In genomic region chr5:24729797-24730487, GRCm38 (mm10) we compare ENCODE assay signal across 7 mouse cellular contexts. TPM values are rescaled to one million over a fixed set of nuclear protein-coding genes. Genes with fewer than 3 reads are reported as not detected.
DNase-seq lines count a peak whose midpoint lies in the region; ATAC-seq and TF ChIP-seq lines count a peak whose summit lies in the region.

No protein-coding gene starts in this region.

- H3K27ac ChIP-seq in ES-Bruce4 (ENCODE audit: insufficient read depth, low read length): no peak overlapping the region
- H3K27ac ChIP-seq in heart, embryonic 16.5 days (ENCODE audit: low read length): no peak overlapping the region

- H3K27me3 ChIP-seq in E14TG2a.4 (ENCODE audit: insufficient read depth, low read length) (peaks cover 34% of the 10 kb centered on the region), ES-Bruce4 (ENCODE audit: control insufficient read depth, insufficient read depth, low read length, poor library complexity, severe bottlenecking) (no peaks in the 10 kb centered on the region)
- H3K27me3 ChIP-seq in heart, embryonic 16.5 days (ENCODE audit: control insufficient read depth, insufficient read depth, low read length): peaks cover 20% of the 10 kb centered on the region

- peak overlapping the region; percentile 74 for H3K9ac ChIP-seq in ES-Bruce4 (ENCODE audit: low read depth, poor library complexity, severe bottlenecking)
- peak overlapping the region; percentile 64 for H3K9ac ChIP-seq in heart, embryonic 16.5 days (ENCODE audit: low read length)

- H3K4me1 ChIP-seq in E14TG2a.4 (replicated peaks; ENCODE audit: low read depth, low read length) (peaks cover 79% of the 10 kb centered on the region), ES-Bruce4 (ENCODE audit: control insufficient read depth, insufficient read depth, low read length) (peaks cover 4% of the 10 kb centered on the region)
- H3K4me1 ChIP-seq in heart, embryonic 16.5 days (ENCODE audit: control insufficient read depth, insufficient read depth, low read length): peaks cover 37% of the 10 kb centered on the region

- H3K4me3 ChIP-seq in E14TG2a.4 (replicated peaks; ENCODE audit: low read length) (peak overlapping the region; percentile 85), ES-Bruce4 (ENCODE audit: low read depth, low read length) (peak overlapping the region; percentile 87)
- peak overlapping the region; percentile 50 for H3K4me3 ChIP-seq in heart, embryonic 16.5 days (ENCODE audit: low read length)

- TF ChIP-seq EP300 in ES-Bruce4 (IDR thresholded peaks at IDR 0.05; ENCODE audit: insufficient read depth, low read depth, low read length): no peak

- TF ChIP-seq POLR2A in ES-Bruce4 (IDR thresholded peaks at IDR 0.05; ENCODE audit: insufficient read depth, low read length): no peak

- WGBS in heart, embryonic 16.5 days: 1% methylated on average over 49 of the region's 49 CpGs

- DNase-seq in yolk sac, embryonic 10.5 days (ENCODE audit: low spot score): no peak
- DNase-seq in layer of hippocampus, postnatal 10 days (ENCODE audit: low spot score in 2 of 2): no peak
- no peak for DNase-seq in thymus, adult 18-20 months

- peak overlapping the region; percentile 84 for H3K4me2 ChIP-seq in heart, embryonic 16.5 days (ENCODE audit: low read depth, low read length)

- TF ChIP-seq CTCF in E14TG2a.4 (conservative IDR thresholded peaks at IDR 0.05; ENCODE audit: low read length) (no peak), ES-Bruce4 (IDR thresholded peaks at IDR 0.05; ENCODE audit: low read depth, low read length) (no peak)

- no peak for ATAC-seq in heart, embryonic 16.5 days (replicated peaks; ENCODE audit: extremely low read depth, insufficient read depth, low FRiP score)
- ATAC-seq in megakaryocyte, adult 5-6 weeks (ENCODE audit: poor library complexity, severe bottlenecking): peak; percentile 16

- H3K9me3 ChIP-seq in E14TG2a.4 (ENCODE audit: low read length): no peaks in the 10 kb centered on the region
- no peaks in the 10 kb centered on the region for H3K9me3 ChIP-seq in ES-Bruce4 (replicated peaks; ENCODE audit: control insufficient read depth, insufficient read depth, low read length, poor library complexity, severe bottlenecking)
- H3K9me3 ChIP-seq in heart, embryonic 16.5 days (replicated peaks; ENCODE audit: control insufficient read depth, low read length): no peaks in the 10 kb centered on the region

- H3K36me3 ChIP-seq in E14TG2a.4 (ENCODE audit: insufficient read depth, low read length) (peaks cover 10% of the 10 kb centered on the region; the same call in 1 of the 2 replicates), ES-Bruce4 (ENCODE audit: control insufficient read depth, insufficient read depth, low read length, poor library complexity, severe bottlenecking) (peaks cover 2% of the 10 kb centered on the region; the same call in 1 of the 2 replicates)
- H3K36me3 ChIP-seq in heart, embryonic 16.5 days (ENCODE audit: control insufficient read depth, insufficient read depth): no peaks in the 10 kb centered on the region

RNA-seq across cellular contexts. Expression of gene Wdr86, which starts 0.6 kb away (rescaled TPM):
- 10.3 and 11.3 TPM in 2 replicates for polyA plus RNA-seq in ES-Bruce4 (2011; ENCODE audit: insufficient read depth, insufficient read length, low read depth, missing spikeins)
- 4.2 and 7.0 TPM in 2 replicates for polyA plus RNA-seq in heart, embryonic 16.5 days (2015; fragmentation: Nextera tagmentation; extraction: Ambion mirVana)
- total RNA-seq in megakaryocyte, adult 5-6 weeks (2015): 0.18 TPM in 1 of 2 replicates, not detected in the other
- 0.12 and 0.55 TPM in 2 replicates for total RNA-seq in megakaryocyte, adult 5-6 weeks (2017)
- total RNA-seq in layer of hippocampus, postnatal 10 days (2021): 1 to 10 TPM; 1.5 to 2.4 TPM

RNA-seq across cellular contexts. Expression of gene Crygn, which starts 27.9 kb away (rescaled TPM):
- 8.2 TPM in 1 of 2 replicates, not detected in the other for polyA plus RNA-seq in ES-Bruce4 (2011; ENCODE audit: insufficient read depth, insufficient read length, low read depth, missing spikeins)
- 1.7 and 2.2 TPM in 2 replicates for polyA plus RNA-seq in heart, embryonic 16.5 days (2015; fragmentation: Nextera tagmentation; extraction: Ambion mirVana)
- 2.3 and 3.7 TPM in 2 replicates for total RNA-seq in megakaryocyte, adult 5-6 weeks (2015)
- total RNA-seq in megakaryocyte, adult 5-6 weeks (2017): not detected in 2 replicates
- 1 to 10 TPM; 1.5 to 1.8 TPM for total RNA-seq in layer of hippocampus, postnatal 10 days (2021)

RNA-seq across cellular contexts. Expression of gene Nub1, which starts 44.6 kb away (rescaled TPM):
- 77.3 and 81.1 TPM in 2 replicates for polyA plus RNA-seq in ES-Bruce4 (2011; ENCODE audit: insufficient read depth, insufficient read length, low read depth, missing spikeins)
- 25.8 and 27.1 TPM in 2 replicates for polyA plus RNA-seq in heart, embryonic 16.5 days (2015; fragmentation: Nextera tagmentation; extraction: Ambion mirVana)
- total RNA-seq in megakaryocyte, adult 5-6 weeks (2015): 38.3 and 39.9 TPM in 2 replicates
- total RNA-seq in megakaryocyte, adult 5-6 weeks (2017): 61.5 and 67.3 TPM in 2 replicates
- total RNA-seq in layer of hippocampus, postnatal 10 days (2021): 10 to 100 TPM; 71.7 to 75.3 TPM
